Mouse (Mus musculus) kidney, adult 11 months (tissue): ENCODE data around the gene Trappc2.

ENCODE experiments used
- DNase-seq: peaks from one replicate; pipeline ENCODE4 v3.0.0; 2022

Trappc2 gene

GRCm38 (mm10) chrX:166440036-166440615, at the start of gene Trappc2:
Gene Trappc2, plus strand, starts transcription at chrX:166440574.
- no peak for DNase-seq

GRCm38 (mm10) chrX:166393753-166394152, 46.6 kb upstream of the Trappc2 start:
- no peak for DNase-seq

GRCm38 (mm10) chrX:166407865-166408264, 32.5 kb upstream of the Trappc2 start:
- no peak for DNase-seq

GRCm38 (mm10) chrX:166416196-166416595, 24.2 kb upstream of the Trappc2 start:
- DNase-seq = no peak

- no peak for DNase-seq
Observed at GRCm38 (mm10) chrX:166434812-166435211, 5.6 kb upstream of the Trappc2 start.

GRCm38 (mm10) chrX:166440616-166441063, 266 bp downstream of the Trappc2 start, which contains the start of gene Ofd1:
Gene Ofd1, minus strand, starts transcription at chrX:166440704.
- peak; percentile 90 for DNase-seq

- DNase-seq = no peak
Observed at GRCm38 (mm10) chrX:166444552-166444951, 4.2 kb downstream of the Trappc2 start.

GRCm38 (mm10) chrX:166453532-166453931, 13.2 kb downstream of the Trappc2 start:
- DNase-seq = no peak

GRCm38 (mm10) chrX:166454331-166454730, 14.0 kb downstream of the Trappc2 start:
- no peak for DNase-seq

- no peak for DNase-seq
Observed at GRCm38 (mm10) chrX:166455525-166455924, 15.2 kb downstream of the Trappc2 start.

GRCm38 (mm10) chrX:166468321-166468720, 27.9 kb downstream of the Trappc2 start:
- DNase-seq = no peak

- no peak for DNase-seq
Observed at GRCm38 (mm10) chrX:166472612-166473011, 32.2 kb downstream of the Trappc2 start.

- no peak for DNase-seq
Observed at GRCm38 (mm10) chrX:166477393-166477792, 37.0 kb downstream of the Trappc2 start.

GRCm38 (mm10) chrX:166478631-166479364, 38.4 kb downstream of the Trappc2 start:
- DNase-seq = peak; percentile 26

- DNase-seq = peak; percentile 92
Observed at GRCm38 (mm10) chrX:166479365-166479983, 39.1 kb downstream of the Trappc2 start, which contains the start of gene Rab9. Gene Rab9, minus strand, starts transcription at chrX:166479867.

GRCm38 (mm10) chrX:166495052-166495451, 54.7 kb downstream of the Trappc2 start:
- DNase-seq = no peak

GRCm38 (mm10) chrX:166497771-166498170, 57.4 kb downstream of the Trappc2 start:
- no peak for DNase-seq

- no peak for DNase-seq
Observed at GRCm38 (mm10) chrX:166499496-166500190, 59.3 kb downstream of the Trappc2 start.
